Mouse (Mus musculus) frontal cortex, adult (tissue): ENCODE results near the gene Zfp345.
"Not testable (repeated sequence)": the region's sequence is repeated elsewhere in the genome, so short reads cannot be mapped to it uniquely, and the experiment has no call there.

Experiments used
- ATAC-seq: cut with Nextera tagmentation; 2 replicates; pipeline ENCODE4 v1.9.2; 2017; ENCODE audit warnings: mild to moderate bottlenecking, moderate library complexity, mixed read lengths; ENCODE audit not compliant: low TSS enrichment

Zfp345 gene

DNA sequence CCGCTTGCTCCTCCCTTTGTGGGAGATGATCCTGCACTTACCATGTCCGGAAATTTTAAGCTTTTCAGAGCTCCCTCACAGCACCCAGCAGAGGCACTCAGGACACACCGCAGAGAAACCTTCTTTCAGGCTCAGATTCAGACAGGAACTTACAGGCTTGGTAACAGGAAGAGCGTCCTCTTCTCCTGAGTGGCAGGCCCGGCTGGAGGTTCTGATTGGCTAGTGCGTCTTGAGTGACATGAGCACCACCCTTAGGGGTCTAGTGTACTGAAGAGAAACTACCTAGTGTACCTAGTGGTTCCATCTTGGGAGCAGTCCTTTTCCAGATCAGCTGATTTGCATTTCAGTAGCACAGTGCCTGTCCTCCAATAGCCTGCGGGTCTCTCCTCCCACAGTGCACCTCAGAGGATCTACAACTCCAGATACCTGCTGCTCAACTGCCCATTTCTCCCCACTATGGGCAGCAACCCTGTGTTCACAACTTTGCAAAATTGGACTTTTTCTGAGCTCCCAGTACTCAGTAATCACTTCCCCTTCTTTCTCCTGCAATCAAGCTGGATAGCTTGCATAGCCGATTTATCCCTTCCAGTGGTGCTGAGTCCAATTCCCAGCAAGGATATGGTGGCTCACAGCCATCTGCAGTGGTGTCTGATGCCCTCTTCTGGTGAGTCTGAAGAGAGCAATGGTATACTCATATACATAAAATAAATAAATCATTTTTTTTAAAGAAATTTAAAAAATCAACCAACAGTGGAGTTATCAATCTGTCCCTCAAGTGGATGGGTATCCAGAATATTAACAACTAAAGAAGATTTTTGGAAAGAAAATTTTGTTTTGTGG, at the start of gene Zfp345:
Zfp345 (minus strand) TSS at position 153 of the 840 bp plus-strand sequence.
- not testable (repeated sequence) for ATAC-seq

DNA sequence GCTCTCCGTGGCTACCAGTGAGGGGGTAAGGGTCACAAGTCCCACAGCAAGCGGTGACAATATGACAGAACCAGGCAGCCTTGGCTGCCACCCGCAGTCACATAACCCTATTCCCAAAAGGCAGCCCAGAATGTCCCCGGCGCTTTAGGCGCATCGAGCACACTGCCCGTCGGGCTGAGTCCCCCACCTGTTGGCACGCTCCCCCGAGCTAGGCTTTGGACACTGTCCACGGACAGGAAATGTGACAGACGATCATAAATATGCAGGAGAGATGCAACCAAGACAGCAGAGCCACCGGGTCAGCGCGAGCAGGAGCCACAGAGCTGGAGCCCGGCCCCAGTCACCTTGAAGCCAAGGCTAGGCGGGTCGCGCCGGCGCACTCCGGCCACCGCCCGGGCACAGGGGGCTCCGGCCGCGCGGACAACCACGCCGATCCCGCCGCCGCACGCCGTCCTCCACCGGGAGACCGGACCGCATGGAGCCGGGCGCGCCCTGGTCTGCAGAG, 40.9 kb upstream of the Zfp345 start:
- ATAC-seq = no peak

DNA sequence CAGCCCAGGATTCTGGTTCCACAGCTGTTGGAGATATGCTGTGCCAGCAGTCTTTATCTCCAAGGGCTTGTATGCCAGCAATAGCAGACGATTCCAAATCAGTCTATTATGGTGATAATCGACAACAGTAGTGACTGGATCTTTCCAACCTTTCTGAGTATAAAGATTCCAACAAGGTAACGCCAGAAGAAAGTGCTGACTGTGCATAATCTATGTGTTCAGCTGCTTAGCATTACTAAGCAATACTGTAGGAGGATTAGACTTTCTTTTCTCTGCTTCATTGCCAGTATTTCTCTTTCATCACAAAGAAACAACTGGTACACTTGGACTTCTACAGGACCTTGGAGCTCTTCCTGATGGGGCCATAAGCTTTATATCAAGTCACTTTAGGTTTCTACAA, 27.9 kb upstream of the Zfp345 start:
- ATAC-seq = no peak

DNA sequence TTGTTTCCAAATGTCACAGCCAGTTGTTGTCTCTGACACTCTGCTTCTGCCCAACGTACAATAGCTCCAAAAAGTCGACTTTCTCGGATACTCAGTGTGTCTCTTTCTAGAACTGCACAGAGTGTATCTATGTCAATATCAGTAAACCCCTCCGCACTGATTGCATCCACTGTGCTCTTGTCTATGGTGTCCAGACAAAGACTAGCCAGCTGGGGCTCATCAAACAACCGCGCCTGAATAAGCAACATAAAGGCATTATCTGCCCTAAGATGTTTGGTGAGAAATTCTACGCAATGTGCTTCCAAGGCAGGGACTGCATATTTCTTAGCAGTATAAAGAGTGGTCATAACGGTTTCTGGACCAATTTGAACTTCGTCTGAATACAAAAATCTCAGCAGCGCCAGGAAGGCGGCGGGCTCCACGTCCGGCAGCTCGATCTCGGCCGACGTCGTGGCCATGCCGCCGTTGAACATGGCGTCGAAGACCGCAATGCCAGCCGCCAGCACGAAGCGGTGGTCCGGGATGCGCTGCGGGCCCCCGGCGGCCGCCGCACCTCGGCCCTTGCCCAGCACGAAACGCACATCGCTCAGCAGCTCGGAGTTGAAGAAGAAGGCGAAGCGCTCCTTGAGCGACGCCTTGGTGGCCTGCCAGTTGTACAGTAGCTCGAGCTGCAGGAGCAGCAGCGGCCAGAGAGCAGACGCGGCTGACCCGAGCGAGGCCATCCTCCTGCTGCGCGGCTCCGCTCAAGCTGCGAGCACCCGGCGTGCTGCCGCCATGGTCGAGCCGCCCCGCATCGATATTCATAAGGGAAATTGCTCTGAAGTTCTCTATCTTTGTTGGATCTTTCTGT, 15.5 kb upstream of the Zfp345 start:
- not testable (repeated sequence) for ATAC-seq

DNA sequence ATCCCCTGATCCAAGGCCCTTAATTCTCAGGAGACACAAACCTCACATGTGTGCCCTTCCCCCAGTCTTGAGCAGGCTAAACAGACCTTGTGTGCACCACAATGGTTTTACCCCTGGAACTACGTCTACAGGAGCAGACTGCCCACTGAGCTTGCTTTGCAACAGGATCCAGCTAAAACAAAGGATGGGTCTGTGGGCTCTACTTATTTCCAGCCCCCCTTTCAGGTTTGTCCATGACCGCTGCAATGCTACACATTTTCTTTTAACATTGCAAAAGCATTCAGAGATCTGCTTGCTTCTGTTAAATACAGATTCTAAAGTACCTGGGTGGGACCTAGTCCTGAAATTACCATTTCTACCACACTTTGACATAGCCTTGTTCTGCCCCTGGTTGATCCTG, 8.1 kb upstream of the Zfp345 start:
- no peak for ATAC-seq

DNA sequence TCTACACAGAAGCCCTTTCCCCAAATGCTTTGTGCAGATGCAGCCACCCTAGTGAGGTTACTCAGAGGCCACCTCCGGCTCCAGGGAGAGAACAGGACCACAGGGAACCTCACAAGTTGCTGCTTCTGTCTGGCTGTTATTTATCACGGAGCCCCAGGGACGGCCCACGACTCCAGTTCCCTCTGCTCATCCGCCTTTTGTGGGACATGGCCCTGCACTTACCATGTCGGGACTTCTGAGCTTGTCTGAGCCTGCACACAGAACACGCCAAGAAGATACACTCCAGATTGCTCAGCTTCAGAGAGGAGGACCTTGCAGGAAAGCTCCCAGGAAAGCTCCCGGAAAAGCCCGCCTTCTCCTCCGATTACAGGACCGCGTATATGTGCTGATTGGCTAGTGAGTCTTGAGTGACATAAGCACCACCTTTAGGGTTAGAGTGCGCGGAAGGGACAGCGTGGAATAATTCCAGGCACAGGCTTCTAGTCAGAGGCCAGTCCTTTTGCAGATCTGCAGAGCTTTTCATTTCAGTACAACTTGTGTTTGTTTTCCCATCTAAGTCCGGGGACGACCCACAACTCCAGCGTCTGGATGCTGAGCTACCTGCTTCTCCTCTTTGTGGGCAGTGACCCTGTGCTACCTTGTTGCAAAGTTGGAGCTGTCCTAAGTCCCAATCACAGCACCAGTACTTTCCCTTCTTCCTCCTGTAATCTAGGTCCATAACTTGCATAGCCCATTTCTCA, 33.5 kb downstream of the Zfp345 start, which contains the start of gene Zfp442:
Zfp442 (minus strand) TSS at position 307 of the 740 bp plus-strand sequence.
- ATAC-seq = peak; percentile 100

DNA sequence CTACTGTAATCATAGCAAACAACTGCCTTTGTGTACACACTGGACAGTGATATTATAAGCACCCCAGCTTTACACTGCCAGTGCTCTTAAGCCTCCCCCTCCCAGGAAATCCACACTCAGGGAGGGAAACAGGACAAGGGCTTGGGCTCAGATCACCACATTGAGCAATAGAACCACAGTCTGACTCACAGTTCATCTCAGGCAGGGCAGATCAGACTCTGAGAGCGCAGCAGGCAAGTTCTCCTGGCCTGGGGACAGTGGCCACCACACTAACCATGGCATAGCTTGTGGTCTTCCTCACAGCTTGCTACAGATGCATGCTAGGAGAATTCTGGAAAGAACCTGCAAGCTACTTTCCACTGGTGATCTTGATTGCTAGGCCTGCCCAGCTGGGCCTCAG, 45.8 kb downstream of the Zfp345 start:
- not testable (repeated sequence) for ATAC-seq
